Mouse (Mus musculus) heart, embryonic 16.5 days (tissue): Measurements from ENCODE around the gene G430095P16Rik. TPM values are rescaled to one million over a fixed set of nuclear protein-coding genes. Genes with fewer than 3 reads are reported as not detected.

Source experiments
- ATAC-seq: fragments of 200-750 bp; cut with Nextera tagmentation; replicated peaks from 2 replicates; pipeline ENCODE4 v1.8.0; 2017; ENCODE audit warnings: moderate number of reproducible peaks; ENCODE audit not compliant: insufficient read depth, low FRiP score; ENCODE audit errors: extremely low read depth
- H3K27ac ChIP-seq: fragments of 300-500 bp; sonication (generic); 2 replicates; pipeline ENCODE4 v1.5.1; 2014; ENCODE audit warnings: mild to moderate bottlenecking, low read length, control low read depth, moderate library complexity
- H3K27me3 ChIP-seq: fragments of 300-500 bp; sonication (generic); 2 replicates; pipeline ENCODE4 v1.6.1; 2014; ENCODE audit warnings: low read length, mixed read lengths; ENCODE audit not compliant: control insufficient read depth, insufficient read depth
- H3K36me3 ChIP-seq: fragments of 300-500 bp; sonication (generic); 2 replicates; pipeline ENCODE4 v1.6.1; 2014; ENCODE audit not compliant: control insufficient read depth, insufficient read depth
- H3K4me1 ChIP-seq: fragments of 300-500 bp; sonication (generic); 2 replicates; pipeline ENCODE4 v1.6.1; 2014; ENCODE audit warnings: low read length, mixed read lengths; ENCODE audit not compliant: control insufficient read depth, insufficient read depth
- H3K4me2 ChIP-seq: fragments of 300-500 bp; sonication (generic); 2 replicates; pipeline ENCODE4 v1.6.1; 2014; ENCODE audit warnings: low read depth, mild to moderate bottlenecking, control low read depth, low read length
- H3K4me3 ChIP-seq: fragments of 300-500 bp; sonication (generic); 2 replicates; pipeline ENCODE4 v1.5.1; 2014; ENCODE audit warnings: mild to moderate bottlenecking, control low read depth, low read length
- H3K9ac ChIP-seq: fragments of 300-500 bp; sonication (generic); 2 replicates; pipeline ENCODE4 v1.6.1; 2014; ENCODE audit warnings: low read length, control low read depth
- H3K9me3 ChIP-seq: fragments of 300-500 bp; sonication (generic); replicated peaks from 2 replicates; pipeline ENCODE4 v1.6.1; 2016; ENCODE audit warnings: low read length; ENCODE audit not compliant: control insufficient read depth
- WGBS: fragments of 180-500 bp; shearing (Covaris S2); extraction: QIAGEN DNeasy Blood & Tissue Kit; methylation state at CpG from one replicate; pipeline ENCODE4 v1.1.7; 2014; 5-methylcytosine and 5-hydroxymethylcytosine counted together
- polyA plus RNA-seq: library from polyadenylated mRNA; unstranded; fragments of >200 nt; fragmentation: Nextera tagmentation; extraction: Ambion mirVana; gene quantifications from 2 replicates; pipeline ENCODE4 v1.2.1, GENCODE M21; 2015

G430095P16Rik gene
- polyA plus RNA-seq, 1 experiment from 2014 or later = 3.1 TPM

- no peak overlapping the region for H3K4me2 ChIP-seq
- H3K27ac ChIP-seq = peak overlapping the region; percentile 72
- peaks cover 7% of the 10 kb centered on the region; the same call in 1 of the 2 replicates for H3K36me3 ChIP-seq
- H3K4me3 ChIP-seq = no peak overlapping the region
- H3K4me1 ChIP-seq = peaks cover 61% of the 10 kb centered on the region
- no peak for ATAC-seq
- peak overlapping the region; percentile 31; the same call in 1 of the 2 replicates for H3K9ac ChIP-seq
- H3K27me3 ChIP-seq = no peaks in the 10 kb centered on the region
- H3K9me3 ChIP-seq = no peaks in the 10 kb centered on the region
- WGBS = 49% methylated on average over 10 of the region's 10 CpGs
Observed at GRCm38 (mm10) chr8:84725246-84725940, 2.6 kb downstream of the G430095P16Rik start.

- peaks cover 66% of the 10 kb centered on the region for H3K4me1 ChIP-seq
- 15% methylated on average over 3 of the region's 3 CpGs for WGBS
- H3K27me3 ChIP-seq = no peaks in the 10 kb centered on the region
- H3K36me3 ChIP-seq = peaks cover 7% of the 10 kb centered on the region; the same call in 1 of the 2 replicates
- no peaks in the 10 kb centered on the region for H3K9me3 ChIP-seq
- H3K9ac ChIP-seq = no peak overlapping the region; the same call in 1 of the 2 replicates
- H3K27ac ChIP-seq = peak overlapping the region; percentile 72
- H3K4me3 ChIP-seq = no peak overlapping the region
- no peak overlapping the region for H3K4me2 ChIP-seq
- ATAC-seq = no peak
Observed at GRCm38 (mm10) chr8:84725941-84726259, 3.1 kb downstream of the G430095P16Rik start.

GRCm38 (mm10) chr8:84728474-84728873 lies 5.7 kb downstream of the G430095P16Rik start:
- Histone ChIP-seq H3K27ac (no peak overlapping the region), H3K9me3 (no peaks in the 10 kb centered on the region), H3K4me2 (no peak overlapping the region), H3K27me3 (no peaks in the 10 kb centered on the region), H3K36me3 (0 out of 2 replicates have a peak, but pooled peaks cover 3% of the 10 kb centered on the region), H3K9ac (no peak overlapping the region), H3K4me1 (peaks cover 77% of the 10 kb centered on the region), H3K4me3 (no peak overlapping the region)
- WGBS = 75% methylated on average over 3 of the region's 3 CpGs
- ATAC-seq = no peak

DNA sequence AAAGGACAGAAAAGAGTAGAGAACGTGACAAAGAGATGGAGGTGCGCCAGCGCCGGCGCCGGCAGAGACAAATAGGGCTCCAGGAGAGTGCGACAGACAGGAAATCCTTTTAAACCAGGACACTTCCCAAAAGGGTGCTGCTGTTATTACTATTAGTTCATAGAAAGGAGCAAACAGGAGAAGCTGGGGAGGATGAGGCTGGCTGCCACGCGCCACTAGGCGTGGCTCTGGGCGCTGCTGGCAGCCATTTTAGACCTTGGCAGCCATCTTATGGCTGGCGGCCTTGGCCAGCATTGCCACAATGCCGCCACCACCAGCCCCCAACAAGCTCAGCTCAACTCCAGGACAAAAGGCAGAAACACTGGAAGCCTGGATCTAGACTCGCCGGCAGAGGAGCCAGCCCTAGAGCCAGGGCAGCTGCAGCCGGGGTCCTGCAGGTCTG lies 7.1 kb downstream of the G430095P16Rik start:
- peaks cover 69% of the 10 kb centered on the region for H3K4me1 ChIP-seq
- H3K36me3 ChIP-seq = no peaks in the 10 kb centered on the region
- peak overlapping the region; percentile 86 for H3K27ac ChIP-seq
- no peak overlapping the region for H3K4me2 ChIP-seq
- WGBS = 74% methylated on average over 16 of the region's 16 CpGs
- H3K4me3 ChIP-seq = no peak overlapping the region
- no peaks in the 10 kb centered on the region for H3K27me3 ChIP-seq
- H3K9ac ChIP-seq = peak overlapping the region; percentile 31
- no peaks in the 10 kb centered on the region for H3K9me3 ChIP-seq
- ATAC-seq = no peak

GRCm38 (mm10) chr8:84730541-84731370 lies 7.9 kb downstream of the G430095P16Rik start:
- Histone ChIP-seq H3K9ac (peak overlapping the region; percentile 31), H3K4me3 (no peak overlapping the region), H3K27ac (peak overlapping the region; percentile 86), H3K9me3 (no peaks in the 10 kb centered on the region), H3K4me2 (peak overlapping the region; percentile 5; the same call in 1 of the 2 replicates), H3K36me3 (no peaks in the 10 kb centered on the region), H3K4me1 (peaks cover 69% of the 10 kb centered on the region), H3K27me3 (no peaks in the 10 kb centered on the region)
- peak; percentile 51 for ATAC-seq
- WGBS = 34% methylated on average over 9 of the region's 9 CpGs

DNA sequence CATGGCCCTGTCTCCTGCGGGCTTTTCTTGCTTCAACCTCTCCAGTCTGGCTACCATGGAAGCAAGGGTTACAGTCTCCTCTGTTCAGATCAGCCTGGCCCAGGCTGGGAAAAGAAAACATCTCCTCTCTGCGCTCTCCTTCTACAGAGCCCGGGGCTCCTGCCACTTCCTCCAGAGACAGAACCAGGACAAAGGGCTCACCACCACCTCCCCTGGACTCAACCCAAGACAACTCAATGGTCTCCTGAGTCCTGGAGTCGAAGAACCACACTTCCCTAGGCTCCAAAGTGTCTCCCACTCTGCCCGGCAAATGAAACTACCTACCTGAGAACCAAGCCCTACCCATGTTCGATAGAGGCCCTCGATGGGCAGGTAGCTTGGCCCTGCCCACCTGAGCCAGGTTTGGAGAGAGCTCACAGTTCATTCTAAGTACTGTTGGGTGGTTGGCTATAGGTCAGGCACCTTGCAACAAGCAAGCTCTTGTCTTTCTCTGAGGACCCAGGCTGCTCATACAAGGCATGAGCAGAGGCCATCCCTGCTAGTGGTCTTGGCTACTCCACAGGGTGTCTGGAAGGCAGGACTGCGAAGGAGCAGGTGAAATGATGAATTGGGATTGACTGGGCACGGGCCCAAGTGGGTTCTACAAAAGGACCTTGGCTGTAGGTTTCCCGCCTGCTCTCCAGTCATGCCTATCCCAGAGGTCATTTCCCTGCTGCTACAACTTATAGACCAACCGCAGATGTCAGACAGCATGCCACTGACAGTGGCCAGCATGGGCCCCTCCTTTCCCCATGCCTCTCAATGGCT lies 8.8 kb downstream of the G430095P16Rik start:
- no peak for ATAC-seq

DNA sequence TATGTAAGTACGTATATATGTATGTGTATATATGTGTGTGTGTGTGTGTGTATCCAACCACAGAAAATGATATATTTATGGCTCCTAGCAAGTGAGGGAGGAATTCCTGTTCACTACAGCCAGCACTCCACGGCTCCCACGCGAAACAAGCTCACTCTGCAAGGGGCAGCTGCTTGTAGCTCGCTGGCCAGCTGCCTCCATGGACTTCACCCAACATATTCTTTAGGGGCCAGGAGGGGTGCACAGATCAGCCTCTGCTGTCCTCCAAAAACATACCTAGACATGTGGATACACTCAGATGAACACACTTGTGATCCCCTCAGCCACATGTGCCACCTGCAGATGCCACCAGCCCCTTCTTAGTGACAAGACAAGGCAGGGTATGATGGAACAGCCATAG lies 9.7 kb downstream of the G430095P16Rik start:
- WGBS = 47% methylated on average over 5 of the region's 5 CpGs
- no peaks in the 10 kb centered on the region for H3K9me3 ChIP-seq
- peak overlapping the region; percentile 24; the same call in 1 of the 2 replicates for H3K9ac ChIP-seq
- peak overlapping the region; percentile 86; the same call in 1 of the 2 replicates for H3K27ac ChIP-seq
- no peak overlapping the region for H3K4me2 ChIP-seq
- no peaks in the 10 kb centered on the region for H3K27me3 ChIP-seq
- ATAC-seq = no peak
- H3K4me1 ChIP-seq = peaks cover 73% of the 10 kb centered on the region
- no peak overlapping the region for H3K4me3 ChIP-seq
- no peaks in the 10 kb centered on the region for H3K36me3 ChIP-seq

More for the DNA sequence above, 8.8 kb downstream of the G430095P16Rik start:
- Histone ChIP-seq H3K27me3 (no peaks in the 10 kb centered on the region), H3K4me3 (no peak overlapping the region), H3K4me2 (peak overlapping the region; percentile 5; the same call in 1 of the 2 replicates), H3K9me3 (no peaks in the 10 kb centered on the region), H3K9ac (peak overlapping the region; percentile 31), H3K36me3 (no peaks in the 10 kb centered on the region), H3K27ac (peak overlapping the region; percentile 86), H3K4me1 (peaks cover 71% of the 10 kb centered on the region)
- WGBS = 55% methylated on average over 11 of the region's 11 CpGs

GRCm38 (mm10) chr8:84732996-84733395 lies 10.2 kb downstream of the G430095P16Rik start:
- no peaks in the 10 kb centered on the region for H3K36me3 ChIP-seq
- H3K27ac ChIP-seq = peak overlapping the region; percentile 2; the same call in 1 of the 2 replicates
- H3K9me3 ChIP-seq = no peaks in the 10 kb centered on the region
- WGBS = 41% methylated on average over 6 of the region's 6 CpGs
- H3K27me3 ChIP-seq = no peaks in the 10 kb centered on the region
- no peak overlapping the region for H3K4me3 ChIP-seq
- ATAC-seq = 0 out of 2 replicates have a peak, but pooled peaks have one; percentile 5
- H3K4me2 ChIP-seq = no peak overlapping the region
- H3K9ac ChIP-seq = peak overlapping the region; percentile 56
- peaks cover 75% of the 10 kb centered on the region for H3K4me1 ChIP-seq
